Mouse (Mus musculus) cerebellum, postnatal 4 days (tissue): ENCODE measurements around the gene Gm11032.
"Not testable (repeated sequence)": the region's sequence is repeated elsewhere in the genome, so short reads cannot be mapped to it uniquely, and the experiment has no call there.

Experiments
- DNase-seq, 2 experiments: peaks; one replicate each; pipeline ENCODE4 v3.0.0; 2022; ENCODE audit warnings: low spot score in 2 of 2, mixed read lengths in 1 of 2

The Gm11032 gene

DNA sequence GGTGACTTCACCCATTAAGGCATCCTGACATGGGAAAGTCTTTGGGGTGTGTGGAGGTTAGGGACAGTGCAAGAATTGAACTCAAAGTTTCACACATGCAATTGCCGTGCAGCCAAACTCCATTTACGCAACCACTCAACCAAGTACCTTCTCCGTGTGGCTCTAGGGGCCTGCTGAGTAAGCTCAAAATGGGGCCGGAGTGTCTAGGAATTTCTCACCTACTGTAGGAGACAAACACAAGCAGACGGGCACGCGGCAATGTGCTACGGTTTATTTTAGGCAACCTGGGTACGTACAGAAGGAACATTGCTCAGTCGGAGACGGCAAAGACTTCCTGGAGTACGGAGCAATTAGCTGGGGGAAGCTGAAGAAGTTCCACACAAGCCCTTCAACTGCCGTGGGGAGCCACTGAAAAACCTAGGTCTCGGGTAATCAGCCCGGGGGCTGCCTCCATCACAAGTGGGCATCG, at the start of gene Gm11032:
Gene Gm11032 (plus strand): TSS at position 51 of the 469 bp plus-strand sequence.
- no peak for DNase-seq

DNA sequence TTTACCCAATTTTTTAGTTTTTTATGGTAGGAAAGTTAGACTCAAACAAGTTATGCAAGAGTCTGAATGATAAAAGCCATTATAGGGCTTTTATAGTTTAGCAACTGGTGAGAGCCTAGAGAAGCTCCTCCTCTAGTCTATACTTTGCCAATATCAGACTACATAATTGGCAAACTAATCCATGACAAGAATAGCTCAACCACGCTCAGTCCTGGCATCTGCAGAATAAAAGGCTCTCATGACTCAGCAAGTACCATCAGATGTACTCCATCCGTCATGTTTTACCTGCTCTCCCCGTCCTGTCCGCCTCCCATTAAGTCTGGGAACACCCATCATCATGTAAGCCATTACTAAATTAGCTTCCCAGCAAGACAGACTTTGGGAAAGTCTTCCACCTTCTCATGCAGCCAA, 48.4 kb upstream of the Gm11032 start:
- DNase-seq = no peak

DNA sequence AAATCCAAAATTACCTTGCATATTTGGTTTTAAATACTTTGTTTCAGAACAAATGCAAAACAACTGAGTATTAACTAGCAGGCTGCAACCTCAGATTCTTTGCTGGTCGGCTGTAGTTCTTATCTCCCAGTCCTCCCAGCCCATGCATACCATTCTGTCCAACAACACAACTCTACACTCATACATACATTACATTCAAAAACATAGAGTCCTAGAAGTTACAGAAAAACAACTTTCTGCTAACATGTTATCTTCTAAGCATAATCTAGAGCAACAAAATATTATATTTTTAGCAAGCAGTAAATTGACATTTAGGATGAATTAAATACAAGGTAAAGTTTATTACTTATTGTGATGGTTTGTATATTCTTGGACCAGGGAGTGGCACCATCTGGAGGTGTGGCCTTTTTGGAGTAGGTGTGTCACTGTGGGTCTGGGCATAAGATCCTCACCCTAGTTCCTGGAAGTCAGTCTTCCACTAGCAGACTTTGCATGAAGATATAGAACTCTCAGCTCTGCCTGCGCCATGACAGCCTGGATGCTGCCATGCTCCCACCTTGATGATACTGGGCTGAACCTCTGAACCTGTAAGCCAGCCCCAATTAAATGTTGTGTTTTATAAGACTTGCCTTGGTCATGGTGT, 43.7 kb upstream of the Gm11032 start:
- DNase-seq = not testable (repeated sequence)

DNA sequence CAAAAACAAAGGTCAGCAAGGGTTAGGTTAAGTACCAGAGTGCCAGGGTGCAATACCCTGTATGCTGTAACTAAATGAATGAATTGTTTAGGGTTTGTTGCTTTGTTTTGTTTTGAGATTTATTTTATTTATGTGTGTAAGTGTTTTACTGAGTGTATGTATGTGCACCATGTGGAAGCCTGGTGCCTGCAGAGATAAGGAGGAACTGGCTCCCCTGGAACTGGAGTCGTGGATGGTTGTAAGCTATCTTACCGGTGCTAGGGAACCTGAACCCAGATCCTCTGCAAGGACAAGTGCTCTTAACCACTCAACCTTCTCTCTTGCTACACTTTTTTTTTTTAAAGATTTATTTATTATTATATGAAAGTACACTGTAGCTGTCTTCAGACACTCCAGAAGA, 42.8 kb upstream of the Gm11032 start:
- DNase-seq = no peak

DNA sequence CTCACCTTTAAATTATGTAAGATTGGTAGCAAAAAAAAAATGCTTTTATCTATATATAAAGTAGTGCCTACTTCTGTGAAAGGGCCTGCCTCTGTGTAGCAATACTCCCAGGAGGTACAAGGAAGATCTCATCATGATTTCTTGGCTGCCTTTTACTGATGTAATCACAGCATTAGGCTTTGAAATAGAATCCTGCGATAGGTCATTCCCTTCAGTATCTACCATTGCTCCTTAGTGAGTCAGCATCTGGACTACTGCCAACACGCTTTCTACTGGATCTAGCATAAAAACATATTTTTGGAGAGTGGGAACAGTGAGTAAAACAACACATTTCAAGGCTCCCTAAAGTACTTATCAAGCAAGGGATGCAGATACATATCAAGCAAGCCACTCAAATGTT, 41.2 kb upstream of the Gm11032 start:
- no peak for DNase-seq

DNA sequence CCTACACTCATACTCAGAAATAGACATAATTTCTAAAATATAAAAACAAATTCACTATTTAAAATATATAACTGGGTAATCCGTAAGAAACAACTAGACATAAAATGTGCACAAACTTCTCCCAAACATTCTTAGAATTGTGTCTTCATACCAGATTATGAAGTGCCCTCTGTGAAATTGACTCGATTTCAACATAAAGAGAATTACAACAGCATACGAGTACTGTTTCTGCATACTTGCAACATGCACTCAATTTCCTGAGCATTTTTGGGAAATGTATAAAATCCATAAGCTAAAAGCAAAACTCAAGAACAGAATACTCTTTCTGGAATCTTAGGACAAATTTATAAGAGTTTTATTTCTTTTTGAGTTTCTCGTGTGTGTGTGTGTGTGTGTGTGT, 28.1 kb upstream of the Gm11032 start:
- no peak for DNase-seq

DNA sequence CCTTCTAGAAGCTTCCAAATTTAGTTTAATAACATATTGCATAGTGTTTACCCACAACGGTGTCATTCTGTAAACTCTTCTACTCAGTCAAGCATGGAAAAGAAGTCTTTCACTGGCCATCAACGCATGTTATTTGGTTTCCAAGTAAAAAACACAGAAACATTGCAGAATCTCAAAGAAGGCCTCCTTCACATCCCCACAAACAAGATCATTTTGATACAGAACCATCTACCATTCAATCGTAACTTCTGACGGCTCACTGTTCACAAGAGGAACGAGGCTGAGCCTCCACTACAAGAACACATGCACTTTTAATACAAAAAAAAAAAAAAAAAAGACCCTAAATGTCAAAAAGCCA, 26.4 kb upstream of the Gm11032 start:
- DNase-seq = no peak

DNA sequence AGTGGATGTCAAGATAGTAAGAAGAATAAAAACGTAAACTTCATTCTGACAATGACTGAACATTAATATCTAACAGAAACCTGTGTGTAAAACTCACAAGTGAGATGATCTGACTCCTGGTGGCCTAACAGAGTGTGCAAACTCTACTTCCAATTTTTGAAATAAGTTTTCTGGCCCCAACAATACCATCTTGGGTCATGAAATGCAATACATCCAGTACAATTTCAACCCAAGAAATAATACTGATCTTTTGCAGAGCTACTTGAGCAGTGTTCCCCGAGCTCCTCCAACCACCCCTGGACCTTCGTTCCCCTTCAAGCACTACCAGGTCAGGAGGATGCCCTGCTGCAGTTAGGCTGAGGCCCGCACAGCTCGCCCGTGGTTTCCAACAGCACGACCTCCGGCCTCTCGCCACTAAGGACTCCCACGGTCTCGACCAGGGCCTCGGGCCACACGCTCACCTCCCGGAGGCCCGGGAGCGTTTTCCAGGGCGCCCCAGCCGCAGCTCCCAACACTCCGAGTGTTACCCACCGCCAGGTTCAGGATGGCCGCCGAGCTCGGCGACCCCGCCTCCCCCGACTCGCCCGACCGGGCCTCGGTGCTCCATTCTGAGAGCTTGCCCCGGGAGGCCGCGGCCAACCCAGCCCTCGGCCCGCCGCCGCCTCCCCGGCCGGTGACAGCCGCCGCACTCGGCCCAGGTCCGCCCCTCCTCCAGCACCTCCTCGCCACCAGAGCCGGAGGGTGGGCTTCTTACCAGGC, 25.8 kb upstream of the Gm11032 start:
- DNase-seq = peak in 1 of 2 experiments; percentile 40

DNA sequence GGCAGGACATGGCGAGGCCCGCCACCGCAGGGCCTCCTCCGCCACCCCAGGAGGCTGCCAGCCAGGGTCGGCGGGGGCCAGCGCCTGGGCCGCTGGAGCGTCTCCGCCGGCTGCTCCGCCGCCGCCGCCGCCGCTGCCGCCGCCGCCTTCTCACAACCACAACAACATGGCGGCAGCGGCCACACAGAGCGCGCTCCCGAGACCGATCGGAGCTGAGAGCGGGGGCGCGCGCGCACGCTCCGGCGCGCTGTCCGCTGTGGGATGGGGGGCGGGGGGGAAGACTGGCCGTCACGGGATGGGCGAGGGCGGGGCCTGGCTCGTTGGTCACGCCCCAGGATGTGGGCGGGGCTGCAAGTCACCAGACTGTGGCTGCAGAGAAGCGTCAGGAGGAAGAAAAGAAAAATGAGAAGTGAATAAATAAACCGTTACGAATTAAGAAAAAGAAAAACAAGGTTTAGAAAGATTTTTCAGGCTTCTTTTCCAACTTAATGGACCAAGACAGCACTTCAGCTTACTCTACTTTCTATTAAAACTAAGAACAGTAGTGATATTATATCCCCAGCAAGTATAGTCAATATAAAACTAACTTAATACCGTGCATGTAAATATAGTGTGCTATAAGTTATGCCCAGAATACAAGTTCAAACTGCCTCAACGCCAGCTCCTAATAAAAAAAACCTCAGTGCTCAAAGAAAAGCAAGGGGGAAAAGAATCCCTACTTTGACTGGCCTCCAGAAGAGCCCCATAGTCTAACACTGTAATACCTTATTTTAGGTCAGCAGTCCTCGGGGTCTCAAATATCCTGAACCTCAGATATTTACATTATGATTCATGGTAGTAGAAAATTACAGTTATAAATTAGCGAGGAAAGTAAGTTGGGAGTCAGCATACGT, 25.0 kb upstream of the Gm11032 start, which contains the start of gene Mtmr3:
Gene Mtmr3 (minus strand): TSS at position 256 of the 893 bp plus-strand sequence.
- DNase-seq = peak; percentile 86 to 95

DNA sequence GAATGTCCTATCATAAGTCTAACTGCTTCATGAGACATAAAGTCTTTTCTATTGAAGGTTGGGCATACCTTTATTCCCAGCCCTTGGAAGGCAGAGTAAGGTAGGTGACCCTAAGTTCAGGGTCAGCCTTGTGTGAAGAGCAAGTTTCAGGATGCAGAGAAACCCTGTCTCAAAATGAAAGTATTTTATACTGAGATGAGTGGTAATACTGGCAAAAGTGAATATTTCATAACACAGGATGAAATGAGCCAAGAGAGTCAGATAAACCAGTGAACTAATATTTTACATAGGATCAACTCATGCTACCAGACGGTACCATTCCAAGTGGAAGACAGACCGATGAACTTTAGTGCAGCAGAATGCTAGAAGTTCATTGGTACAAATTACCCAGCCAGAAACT, 21.5 kb upstream of the Gm11032 start:
- no peak for DNase-seq

DNA sequence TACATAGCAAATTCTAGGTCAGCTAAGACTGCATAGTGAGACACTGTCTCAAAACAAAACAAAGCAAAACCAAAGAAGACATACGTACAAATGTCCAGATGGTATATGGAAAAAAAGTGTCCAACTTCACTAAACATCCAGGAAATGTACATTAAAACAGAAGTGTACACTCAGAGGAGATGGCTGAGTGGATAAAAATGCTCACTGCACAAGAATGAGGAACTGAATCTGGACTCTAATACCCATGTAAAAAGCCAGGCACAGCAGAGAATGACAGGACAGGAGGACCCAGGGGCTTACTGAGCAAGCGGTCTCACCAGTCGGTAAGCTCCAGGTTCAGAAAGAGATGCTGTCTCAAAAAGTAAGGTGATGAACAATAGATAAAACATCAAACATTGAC, 20.0 kb upstream of the Gm11032 start:
- DNase-seq = no peak

DNA sequence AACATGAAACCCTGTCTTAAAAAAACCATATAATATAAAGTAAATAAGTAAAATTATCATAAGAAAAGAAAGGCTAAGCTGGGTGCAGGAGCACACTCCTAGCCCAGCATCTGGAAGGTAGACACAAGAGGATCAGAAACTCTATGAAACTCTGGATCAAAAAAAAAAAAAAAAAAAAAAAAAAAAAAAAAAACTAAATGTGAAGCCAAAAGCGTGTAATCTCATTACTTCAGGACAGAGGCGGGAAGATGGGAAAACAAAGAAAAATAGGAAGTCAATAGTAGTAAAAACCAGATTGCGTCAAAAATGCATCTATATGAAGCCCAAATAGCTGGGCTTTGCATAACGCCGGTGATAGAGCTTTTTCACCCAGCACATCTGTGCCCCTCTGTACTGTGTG, 18.0 kb upstream of the Gm11032 start:
- no peak for DNase-seq

DNA sequence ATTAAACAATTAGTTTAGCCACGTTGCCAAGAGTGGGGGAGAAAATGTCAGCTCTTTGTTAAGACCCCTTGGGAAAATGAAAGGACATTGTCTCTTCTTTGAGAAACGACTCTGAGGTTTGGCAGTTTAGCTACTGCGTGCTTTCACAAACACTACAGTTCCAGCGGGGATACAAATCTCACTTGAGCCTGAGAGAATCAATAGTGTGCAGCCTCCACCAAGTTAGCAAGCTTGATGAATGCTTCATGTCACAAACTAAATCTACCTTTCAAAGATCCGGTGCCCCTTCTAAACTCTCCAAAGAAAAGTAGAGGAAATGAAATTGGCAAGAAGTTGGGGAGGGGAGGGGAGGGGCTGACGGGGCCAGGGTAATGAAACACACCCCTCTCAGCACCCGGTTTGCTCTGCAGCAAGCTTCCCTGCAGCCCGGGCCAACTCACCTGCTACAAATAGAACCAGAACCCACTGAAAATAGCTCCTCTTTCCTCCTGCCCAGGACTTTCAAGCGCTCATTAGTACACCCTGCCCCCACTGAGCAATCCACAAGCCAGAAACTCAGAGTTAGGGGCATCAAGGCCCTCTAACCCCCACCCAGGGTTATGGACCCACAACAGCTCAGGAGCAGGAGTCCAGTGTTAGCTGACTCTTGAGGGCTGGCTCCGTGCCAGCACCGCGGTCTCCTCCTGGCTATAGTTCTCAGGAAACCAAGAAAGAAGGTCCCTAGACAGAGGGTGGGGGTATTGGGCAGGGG, 17.0 kb upstream of the Gm11032 start:
- no peak for DNase-seq

DNA sequence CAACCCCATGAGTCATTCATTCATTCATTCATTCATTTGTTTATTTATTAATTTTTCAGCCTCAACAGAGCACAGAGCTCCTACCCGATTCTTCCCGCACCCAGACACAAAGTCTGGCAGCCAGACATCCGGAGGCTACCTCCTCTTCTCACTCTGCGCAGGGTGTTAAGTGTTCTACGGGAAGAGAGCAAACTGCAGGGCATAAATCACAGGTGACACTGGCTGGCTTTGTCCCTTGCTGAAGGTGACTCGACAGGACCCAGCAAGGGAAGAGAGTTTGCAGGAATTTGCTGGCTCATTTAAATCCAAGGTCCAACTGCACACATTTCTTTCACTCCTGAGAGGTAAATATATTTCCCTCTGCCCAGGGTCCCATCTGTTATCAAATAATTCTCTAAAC, 15.4 kb upstream of the Gm11032 start:
- DNase-seq = no peak

DNA sequence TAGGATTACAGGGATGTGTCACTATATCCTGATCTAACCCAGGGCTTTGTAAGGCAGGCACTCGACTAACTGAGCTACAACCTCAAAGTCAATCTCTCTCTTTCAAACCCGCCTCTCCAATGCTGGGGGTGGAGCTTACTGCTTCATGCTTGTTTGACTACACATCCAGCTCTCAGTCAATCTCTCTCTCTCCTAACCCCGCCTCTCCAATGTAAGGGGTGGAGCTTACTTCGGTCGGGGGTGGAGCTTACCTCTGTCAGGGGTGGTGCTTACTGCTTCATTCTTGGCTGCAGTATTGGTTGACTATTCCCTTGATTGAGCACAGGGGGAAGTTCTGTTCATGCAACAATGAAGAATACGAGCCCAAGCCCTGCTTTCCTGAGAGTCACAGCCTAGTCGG, 14.5 kb upstream of the Gm11032 start:
- DNase-seq = no peak

DNA sequence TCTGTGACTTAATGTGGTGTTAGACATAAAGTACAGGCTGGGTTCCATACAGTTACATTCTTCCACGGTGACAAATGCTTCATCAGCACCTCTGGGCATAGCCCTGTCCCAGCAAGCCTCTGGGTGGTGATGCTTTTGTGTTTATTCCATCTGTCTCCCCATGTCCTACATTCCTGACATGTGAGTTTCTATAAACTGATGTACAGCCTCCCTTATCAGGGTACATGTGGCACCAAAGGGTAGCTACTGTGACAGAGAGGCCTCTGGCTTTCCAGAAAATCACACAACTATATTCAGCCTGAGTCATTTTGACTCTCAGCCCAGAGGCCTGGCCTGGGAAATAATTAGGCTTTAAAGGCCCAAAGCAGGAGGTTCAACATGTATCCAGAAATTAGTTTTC, 13.3 kb upstream of the Gm11032 start:
- DNase-seq = no peak

DNA sequence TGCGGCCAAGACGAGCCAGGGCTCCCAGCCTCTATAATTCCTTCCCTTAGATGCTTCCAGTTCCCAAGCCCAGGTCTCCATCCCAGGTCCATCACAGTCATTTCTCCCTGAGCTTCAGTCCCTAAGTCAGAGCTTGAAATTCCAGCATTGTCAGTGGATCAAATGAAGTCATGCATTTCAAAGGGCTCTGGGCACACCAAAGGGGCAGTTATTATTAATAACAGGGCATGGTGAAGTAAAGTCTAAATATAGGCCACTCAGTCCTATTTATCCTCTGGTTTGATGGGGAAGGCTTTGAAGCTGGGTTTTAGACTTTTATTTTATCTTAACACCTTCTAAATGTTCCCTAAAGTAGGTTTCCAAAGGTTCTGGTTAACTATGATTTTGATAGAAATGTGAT, 8.0 kb upstream of the Gm11032 start:
- no peak for DNase-seq

DNA sequence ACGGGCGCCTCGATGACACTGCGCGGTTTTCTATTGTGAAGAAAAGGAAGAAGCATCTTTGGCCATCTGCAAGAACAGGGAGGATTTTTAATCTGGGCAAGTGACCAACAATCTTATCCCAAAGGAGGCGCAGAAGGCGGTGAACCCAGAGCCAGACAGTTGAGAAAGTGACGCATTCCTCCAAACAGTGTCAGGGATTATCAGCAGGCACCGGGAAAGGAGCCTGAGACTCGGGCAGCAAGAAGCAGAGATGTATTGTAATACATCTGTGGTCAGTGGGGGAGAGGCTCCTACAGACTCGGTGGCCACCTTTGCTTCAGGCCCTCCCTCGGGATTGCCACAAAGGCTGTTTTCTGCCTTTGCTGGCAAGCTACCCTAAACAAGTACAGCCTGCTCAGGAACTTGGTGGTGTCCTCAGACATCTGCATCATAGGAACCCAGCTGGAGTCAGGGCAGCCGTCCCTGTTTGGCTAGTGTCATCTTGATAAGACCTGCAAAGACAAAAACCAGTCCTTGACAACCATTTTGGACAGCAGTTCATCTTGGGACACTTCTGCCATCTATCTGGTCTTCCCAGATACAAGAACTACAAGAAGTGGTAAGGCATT, 738 bp downstream of the Gm11032 start:
- no peak for DNase-seq

DNA sequence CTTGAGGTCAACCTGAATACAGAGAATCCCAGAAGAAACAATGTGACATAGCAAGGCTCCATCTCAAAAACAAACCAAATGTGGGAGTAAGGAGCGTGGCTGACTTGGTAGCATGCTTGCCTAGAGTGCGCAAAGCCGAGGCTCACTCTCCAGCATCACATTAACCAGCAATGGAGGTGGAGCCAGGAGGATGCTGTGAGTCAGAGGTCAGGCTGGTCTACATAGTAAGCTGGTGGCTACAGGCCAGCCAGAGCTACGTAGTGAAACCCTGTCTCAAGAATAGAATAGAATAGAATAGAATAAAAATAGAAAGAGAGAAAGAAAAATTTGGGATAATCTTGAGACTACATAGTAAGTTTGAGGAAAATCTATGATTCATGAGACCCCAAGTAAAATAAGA, 2.0 kb downstream of the Gm11032 start:
- no peak for DNase-seq

DNA sequence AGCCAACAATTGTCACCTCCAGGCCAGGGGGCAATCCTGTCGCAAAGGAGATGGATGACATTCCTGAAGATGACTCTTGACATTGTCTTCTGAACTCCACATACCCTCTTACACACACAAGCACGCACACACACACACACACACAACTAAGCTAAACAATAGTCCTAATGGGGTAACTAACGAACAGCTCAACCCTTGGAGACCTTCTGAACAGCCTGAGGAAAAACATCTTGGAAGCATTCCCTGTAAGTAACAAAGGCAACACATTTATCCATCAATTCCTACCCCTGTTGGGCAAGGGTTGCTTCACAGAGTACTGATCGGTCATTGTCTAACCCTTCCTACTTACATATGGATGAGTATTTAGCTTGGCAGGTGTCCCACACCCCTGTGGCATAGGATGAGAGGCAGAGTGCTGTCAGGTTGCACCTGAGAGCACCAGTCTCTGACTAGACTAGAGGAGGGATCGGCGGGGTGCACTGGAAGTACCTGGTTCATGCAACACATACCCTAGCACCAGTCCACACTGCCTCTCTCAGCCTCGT, 2.6 kb downstream of the Gm11032 start:
- no peak for DNase-seq

DNA sequence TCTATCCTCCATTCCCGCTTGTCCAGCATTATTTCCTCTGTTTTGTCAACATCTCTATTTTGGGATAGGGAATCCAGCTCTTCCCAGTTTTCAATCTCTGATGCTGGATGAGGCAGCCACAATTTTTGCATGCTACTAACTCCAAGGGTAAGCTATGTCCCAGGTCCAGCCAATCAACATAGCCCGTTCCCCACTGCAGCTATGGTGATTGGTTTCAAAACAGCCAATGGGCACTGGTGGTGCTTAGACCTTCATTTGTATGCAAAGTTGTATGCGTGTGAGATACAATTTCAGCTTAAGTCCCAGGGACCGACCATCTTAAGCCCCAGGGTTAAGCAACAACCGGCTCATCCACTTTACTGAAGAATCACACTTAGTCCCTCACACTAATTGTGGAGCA, 3.1 kb downstream of the Gm11032 start:
- DNase-seq = no peak
